Mouse (Mus musculus) midbrain, postnatal 0 days (tissue): ENCODE measurements at regions not wholly inside any gene's neighbourhood (a gene's known extent, or its start where the extent isn't known, plus 50 kb on each side); places are given as distances from the start of the nearest gene placed in this dataset.
"Not testable (repeated sequence)": the region's sequence is repeated elsewhere in the genome, so short reads cannot be mapped to it uniquely, and the experiment has no call there.

Experiments
- ATAC-seq: fragments of 200-750 bp; cut with Nextera tagmentation; 2 replicates; pipeline ENCODE4 v1.8.0; 2017; ENCODE audit warnings: moderate number of reproducible peaks, mild to moderate bottlenecking, moderate TSS enrichment, moderate library complexity; ENCODE audit not compliant: low FRiP score
- DNase-seq: peaks from one replicate; pipeline ENCODE4 v3.0.0-alpha.2; 2015; ENCODE audit warnings: low spot score
- H3K27ac ChIP-seq: fragments of 300-500 bp; sonication (generic); 2 replicates; pipeline ENCODE4 v1.5.1; 2014; ENCODE audit warnings: low read depth, mild to moderate bottlenecking, low read length, mixed read lengths
- H3K27me3 ChIP-seq: fragments of 300-500 bp; sonication (generic); 2 replicates; pipeline ENCODE4 v1.6.1; 2014; ENCODE audit warnings: low read length, control low read depth, mixed read lengths; ENCODE audit not compliant: insufficient read depth
- H3K36me3 ChIP-seq: fragments of 300-500 bp; sonication (generic); 2 replicates; pipeline ENCODE4 v1.6.1; 2014; ENCODE audit warnings: low read length, control low read depth, mixed read lengths; ENCODE audit not compliant: insufficient read depth
- H3K4me1 ChIP-seq: fragments of 300-500 bp; sonication (generic); 2 replicates; pipeline ENCODE4 v1.6.1; 2014; ENCODE audit warnings: mild to moderate bottlenecking, control low read depth, antibody characterized with exemption, low read length, mixed read lengths; ENCODE audit not compliant: insufficient read depth
- H3K4me2 ChIP-seq: fragments of 300-500 bp; sonication (generic); 2 replicates; pipeline ENCODE4 v1.6.1; 2014; ENCODE audit warnings: low read depth, mild to moderate bottlenecking, low read length, mixed read lengths; ENCODE audit not compliant: poor library complexity, severe bottlenecking
- H3K4me3 ChIP-seq: fragments of 300-500 bp; sonication (generic); 2 replicates; pipeline ENCODE4 v1.5.1; 2014; ENCODE audit warnings: low read depth, mild to moderate bottlenecking, low read length, moderate library complexity
- H3K9ac ChIP-seq: fragments of 300-500 bp; sonication (generic); replicated peaks from 2 replicates; pipeline ENCODE4 v1.6.1; 2014; ENCODE audit warnings: mild to moderate bottlenecking, low read length, moderate library complexity, mixed read lengths; ENCODE audit not compliant: poor library complexity, severe bottlenecking
- H3K9me3 ChIP-seq: fragments of 300-500 bp; sonication (generic); 2 replicates; pipeline ENCODE4 v1.6.1; 2016; ENCODE audit warnings: low read length, control low read depth
- CTCF ChIP-seq: IDR thresholded peaks from 2 replicates; pipeline ENCODE4 v1.5.1; 2016; ENCODE audit warnings: antibody characterized with exemption, mild to moderate bottlenecking
- WGBS: fragments of 180-500 bp; shearing (Covaris S2); extraction: QIAGEN DNeasy Blood & Tissue Kit; methylation state at CpG from one replicate; pipeline ENCODE4 v1.1.7; 2014; 5-methylcytosine and 5-hydroxymethylcytosine counted together

DNA sequence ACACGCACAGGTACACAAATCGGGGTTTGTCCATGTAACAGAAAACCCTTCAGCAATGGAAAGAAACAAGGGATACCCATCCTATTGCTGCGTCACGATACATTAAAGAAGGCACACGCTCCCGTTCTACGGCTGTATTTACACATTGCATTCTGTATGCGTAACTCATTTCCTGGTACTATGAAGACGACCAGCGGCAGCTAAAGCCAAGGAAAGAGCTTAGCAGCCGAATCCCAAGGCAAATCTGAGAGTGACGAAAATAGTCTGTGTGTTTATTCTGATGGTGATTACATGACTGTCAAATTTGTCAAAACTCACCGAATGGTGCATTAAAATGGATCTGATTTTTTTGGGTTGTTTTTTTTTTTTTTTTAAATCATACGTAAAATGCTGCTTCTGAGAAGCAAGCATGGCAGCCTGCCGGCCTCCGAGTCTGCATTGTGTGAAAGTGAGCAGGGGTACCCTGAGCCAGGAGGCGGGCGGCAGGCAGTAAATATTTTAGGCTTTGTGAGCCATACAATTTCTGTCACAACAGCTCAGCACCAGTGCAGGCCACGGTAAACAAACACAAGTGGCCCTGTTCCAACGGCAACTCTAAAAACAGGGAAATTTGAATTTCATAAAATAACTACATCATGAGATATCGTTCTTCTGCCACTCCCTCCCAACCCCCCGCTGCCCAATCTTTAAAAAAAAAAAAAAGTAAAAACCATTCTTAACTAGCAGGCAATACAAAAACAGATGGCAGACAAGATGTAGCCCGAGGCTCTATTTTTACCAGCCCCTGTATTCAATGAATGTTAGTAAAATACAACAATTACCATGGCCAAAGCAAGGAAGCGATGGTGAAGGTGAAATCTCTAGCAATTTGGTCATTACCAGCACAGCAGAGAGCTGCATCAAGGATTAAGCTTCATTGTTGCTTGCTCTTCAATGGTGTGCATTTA is 164.2 kb upstream of the Kit start:
- H3K27ac ChIP-seq, result no peak overlapping the region
- no peak overlapping the region for H3K4me2 ChIP-seq
- no peaks in the 10 kb centered on the region for H3K36me3 ChIP-seq
- 70% methylated on average over 24 of the region's 24 CpGs for WGBS
- no peak overlapping the region for H3K9ac ChIP-seq
- ATAC-seq, result no peak
- no peak for DNase-seq
- 0 out of 2 replicates have a peak, but pooled peaks cover 1% of the 10 kb centered on the region for H3K4me1 ChIP-seq
- TF ChIP-seq CTCF, result no peak
- H3K27me3 ChIP-seq, result peaks cover 4% of the 10 kb centered on the region; the same call in 1 of the 2 replicates
- H3K4me3 ChIP-seq, result no peak overlapping the region
- no peaks in the 10 kb centered on the region for H3K9me3 ChIP-seq

- H3K27me3 ChIP-seq, H3K4me1 ChIP-seq, H3K4me2 ChIP-seq, H3K27ac ChIP-seq, H3K9ac ChIP-seq, H3K9me3 ChIP-seq, H3K4me3 ChIP-seq, ATAC-seq, DNase-seq, H3K36me3 ChIP-seq: not testable (repeated sequence)
- WGBS, result 88% methylated on average over 1 of the region's 2 CpGs
Observed at GRCm38 (mm10) chr5:75419282-75419681, 155.4 kb upstream of the Kit start.

- H3K4me2 ChIP-seq, result no peak overlapping the region
- WGBS, result 90% methylated on average over 2 of the region's 2 CpGs
- H3K9me3 ChIP-seq, result no peaks in the 10 kb centered on the region
- H3K4me3 ChIP-seq, result no peak overlapping the region
- ATAC-seq (no peak), DNase-seq (no peak)
- H3K4me1 ChIP-seq, result no peaks in the 10 kb centered on the region
- no peak overlapping the region for H3K9ac ChIP-seq
- H3K27me3 ChIP-seq, result no peaks in the 10 kb centered on the region
- TF ChIP-seq CTCF, result no peak
- no peaks in the 10 kb centered on the region for H3K36me3 ChIP-seq
- no peak overlapping the region for H3K27ac ChIP-seq
Observed at GRCm38 (mm10) chr5:75432885-75433284, 141.8 kb upstream of the Kit start.

- Histone ChIP-seq H3K9ac (no peak overlapping the region), H3K4me1 (no peaks in the 10 kb centered on the region), H3K4me3 (no peak overlapping the region), H3K36me3 (no peaks in the 10 kb centered on the region), H3K27me3 (no peaks in the 10 kb centered on the region), H3K27ac (no peak overlapping the region), H3K4me2 (no peak overlapping the region), H3K9me3 (no peaks in the 10 kb centered on the region)
- DNase-seq (no peak), ATAC-seq (no peak)
- WGBS, result 80% methylated on average over 5 of the region's 5 CpGs
- no peak for TF ChIP-seq CTCF
Observed at GRCm38 (mm10) chr5:75437924-75438323, 136.8 kb upstream of the Kit start.

DNA sequence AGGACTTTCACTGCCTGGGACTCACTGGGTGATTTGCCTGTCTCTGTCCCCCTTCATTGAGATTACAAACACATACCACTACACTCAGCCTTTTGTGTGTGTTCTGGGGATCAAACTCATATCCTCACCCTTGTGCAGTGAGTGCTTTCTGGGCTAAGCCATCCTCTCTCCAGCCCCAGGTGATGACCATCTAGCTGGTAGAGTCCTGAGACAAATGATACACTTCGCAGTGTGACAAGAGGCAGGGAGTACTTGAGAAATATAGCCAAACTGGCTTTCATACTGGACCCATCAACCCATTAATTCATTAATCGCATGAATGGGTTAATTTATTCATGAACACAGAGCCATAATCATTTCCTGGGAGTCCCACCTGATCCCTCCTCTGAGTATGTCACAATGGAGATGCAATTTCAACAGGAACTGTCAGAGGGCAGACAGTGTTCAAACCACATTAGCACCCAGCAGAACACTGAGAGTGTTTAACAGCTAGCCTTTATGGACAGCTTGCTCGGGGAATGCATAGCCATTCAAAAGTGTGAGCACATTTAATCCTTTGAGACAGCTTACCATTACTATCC is 130.6 kb upstream of the Kit start:
- no peak overlapping the region for H3K4me3 ChIP-seq
- no peak overlapping the region for H3K27ac ChIP-seq
- no peaks in the 10 kb centered on the region for H3K9me3 ChIP-seq
- DNase-seq (peak; percentile 46), ATAC-seq (no peak)
- WGBS, result 79% methylated on average over 3 of the region's 3 CpGs
- H3K36me3 ChIP-seq, result no peaks in the 10 kb centered on the region
- no peaks in the 10 kb centered on the region for H3K27me3 ChIP-seq
- no peak overlapping the region for H3K4me2 ChIP-seq
- no peak for TF ChIP-seq CTCF
- H3K9ac ChIP-seq, result no peak overlapping the region
- H3K4me1 ChIP-seq, result no peaks in the 10 kb centered on the region

DNA sequence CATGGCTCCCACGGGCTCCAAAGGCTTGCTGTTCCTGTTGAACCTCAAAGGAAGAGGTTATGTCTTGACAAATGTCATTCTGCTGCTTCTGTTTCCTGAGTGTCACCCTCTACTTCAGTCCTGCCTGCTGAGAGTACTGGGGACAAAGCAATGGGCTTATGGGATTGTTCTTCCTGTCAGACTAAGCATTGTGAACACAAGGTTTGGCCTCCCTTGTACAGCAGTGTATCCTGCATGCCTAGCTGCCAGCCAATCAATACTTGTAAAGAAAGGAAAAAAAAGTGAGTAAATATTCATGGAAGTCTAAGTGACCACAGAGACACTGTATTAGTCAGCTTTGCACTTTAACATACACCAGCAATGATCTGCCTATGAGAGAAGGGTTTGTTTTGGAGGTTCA is 128.3 kb upstream of the Kit start:
- H3K9me3 ChIP-seq, result no peaks in the 10 kb centered on the region
- H3K4me2 ChIP-seq, result no peak overlapping the region
- no peak for TF ChIP-seq CTCF
- H3K4me3 ChIP-seq, result no peak overlapping the region
- DNase-seq, result no peak
- H3K36me3 ChIP-seq, result no peaks in the 10 kb centered on the region
- no peak overlapping the region for H3K9ac ChIP-seq
- no peaks in the 10 kb centered on the region for H3K27me3 ChIP-seq
- H3K4me1 ChIP-seq, result no peaks in the 10 kb centered on the region
- ATAC-seq, result no peak
- H3K27ac ChIP-seq, result no peak overlapping the region
- 82% methylated on average over 1 of the region's 1 CpGs for WGBS
